Mouse (Mus musculus): ENCODE measurements around the gene Gm572.

- TF ChIP-seq CTCF (IDR thresholded peaks at IDR 0.05; ENCODE audit: low read depth) (no peak), EP300 (IDR thresholded peaks at IDR 0.05; ENCODE audit: low read depth) (no peak)
Measured at GRCm38 (mm10) chr4:148598826-148599225, 44.3 kb upstream of the Gm572 start.

All from heart, postnatal 0 days (tissue).